Mouse (Mus musculus) intestine, postnatal 0 days (tissue): Measurements from ENCODE around the gene Susd6. TPM values are rescaled to one million over a fixed set of nuclear protein-coding genes. Genes with fewer than 3 reads are reported as not detected.

ENCODE experiments used
- ATAC-seq: fragments of 200-750 bp; cut with Nextera tagmentation; 2 replicates; pipeline ENCODE4 v1.8.0; 2017; ENCODE audit warnings: mild to moderate bottlenecking, moderate TSS enrichment, moderate library complexity
- H3K27ac ChIP-seq: fragments of 300-500 bp; sonication (generic); 2 replicates; pipeline ENCODE4 v1.5.1; 2014; ENCODE audit warnings: mild to moderate bottlenecking, low read depth, low read length, moderate library complexity
- H3K27me3 ChIP-seq: fragments of 300-500 bp; sonication (generic); replicated peaks from 2 replicates; pipeline ENCODE4 v1.6.1; 2014; ENCODE audit warnings: low read length, mixed read lengths; ENCODE audit not compliant: control insufficient read depth, insufficient read depth
- H3K36me3 ChIP-seq: fragments of 300-500 bp; sonication (generic); 2 replicates; pipeline ENCODE4 v1.6.1; 2014; ENCODE audit warnings: mild to moderate bottlenecking, moderate library complexity; ENCODE audit not compliant: control insufficient read depth, insufficient read depth
- H3K4me1 ChIP-seq: fragments of 300-500 bp; sonication (generic); replicated peaks from 2 replicates; pipeline ENCODE4 v1.6.1; 2014; ENCODE audit warnings: antibody characterized with exemption, low read length, mixed read lengths; ENCODE audit not compliant: control insufficient read depth, insufficient read depth
- H3K4me2 ChIP-seq: fragments of 300-500 bp; sonication (generic); replicated peaks from 2 replicates; pipeline ENCODE4 v1.6.1; 2014; ENCODE audit warnings: low read depth, mild to moderate bottlenecking, moderate library complexity
- H3K4me3 ChIP-seq: fragments of 300-500 bp; sonication (generic); 2 replicates; pipeline ENCODE4 v1.5.1; 2014; ENCODE audit warnings: low read depth, low read length
- H3K9ac ChIP-seq: fragments of 300-500 bp; sonication (generic); 2 replicates; pipeline ENCODE4 v1.6.1; 2014; ENCODE audit warnings: mild to moderate bottlenecking, low read depth, low read length
- H3K9me3 ChIP-seq: fragments of 300-500 bp; sonication (generic); 2 replicates; pipeline ENCODE4 v1.6.1; 2016; ENCODE audit warnings: mixed run types; ENCODE audit not compliant: control insufficient read depth
- CTCF ChIP-seq: sonication (generic); IDR thresholded peaks from 2 replicates; pipeline ENCODE4 v1.5.1; 2016; ENCODE audit warnings: low read depth, mild to moderate bottlenecking, control low read depth, antibody characterized with exemption, moderate library complexity
- WGBS: fragments of 180-500 bp; shearing (Covaris S2); extraction: QIAGEN DNeasy Blood & Tissue Kit; methylation state at CpG from one replicate; pipeline ENCODE4 v1.1.7; 2014; 5-methylcytosine and 5-hydroxymethylcytosine counted together
- polyA plus RNA-seq: library from polyadenylated mRNA; unstranded; fragments of >200 nt; fragmentation: Nextera tagmentation; extraction: Ambion mirVana; gene quantifications from 2 replicates; pipeline ENCODE4 v1.2.1, GENCODE M21; 2015

Susd6 gene
- polyA plus RNA-seq, 1 experiment from 2014 or later: 16.9 TPM

DNA sequence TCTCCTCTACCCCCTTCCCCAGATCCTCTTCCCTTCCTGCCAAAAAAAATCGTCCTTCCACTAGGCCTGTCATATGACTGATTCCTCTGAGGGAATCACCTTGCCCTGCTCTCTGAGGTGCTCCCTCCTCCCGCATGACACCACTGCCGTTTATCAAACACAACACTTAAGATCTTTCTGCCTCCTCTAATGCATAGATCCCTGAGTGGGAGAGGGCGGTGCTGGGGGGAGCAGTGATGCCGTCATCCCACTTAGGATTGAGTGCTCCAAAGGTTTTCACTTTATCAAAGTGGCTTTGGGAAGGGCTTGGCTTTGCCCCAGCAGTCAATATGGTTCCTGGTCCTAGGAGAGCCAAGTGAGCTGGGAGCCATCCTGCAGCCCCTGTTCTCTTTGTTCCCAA lies 93.6 kb downstream of the Susd6 start:
- H3K36me3 ChIP-seq: peaks cover 5% of the 10 kb centered on the region; the same call in 1 of the 2 replicates
- no peak overlapping the region for H3K27ac ChIP-seq
- H3K27me3 ChIP-seq: no peaks in the 10 kb centered on the region
- ATAC-seq: no peak
- no peak for TF ChIP-seq CTCF
- 0 out of 2 replicates have a peak, but pooled peaks cover 2% of the 10 kb centered on the region for H3K4me1 ChIP-seq
- H3K9me3 ChIP-seq: no peaks in the 10 kb centered on the region
- WGBS: 47% methylated on average over 5 of the region's 5 CpGs
- no peak overlapping the region for H3K9ac ChIP-seq
- no peak overlapping the region for H3K4me2 ChIP-seq
- no peak overlapping the region for H3K4me3 ChIP-seq

- 31% methylated on average over 15 of the region's 15 CpGs for WGBS
- Histone ChIP-seq H3K27me3 (no peaks in the 10 kb centered on the region), H3K4me2 (peak overlapping the region; percentile 37), H3K9ac (no peak overlapping the region), H3K36me3 (no peaks in the 10 kb centered on the region; the same call in 1 of the 2 replicates), H3K4me1 (0 out of 2 replicates have a peak, but pooled peaks cover 2% of the 10 kb centered on the region), H3K9me3 (no peaks in the 10 kb centered on the region), H3K4me3 (no peak overlapping the region), H3K27ac (0 out of 2 replicates have a peak overlapping the region, but pooled peaks have one; percentile 28)
- TF ChIP-seq CTCF: no peak
- ATAC-seq: peak; percentile 31; the same call in 1 of the 2 replicates
Measured at GRCm38 (mm10) chr12:80885301-80886288, 95.3 kb downstream of the Susd6 start.

DNA sequence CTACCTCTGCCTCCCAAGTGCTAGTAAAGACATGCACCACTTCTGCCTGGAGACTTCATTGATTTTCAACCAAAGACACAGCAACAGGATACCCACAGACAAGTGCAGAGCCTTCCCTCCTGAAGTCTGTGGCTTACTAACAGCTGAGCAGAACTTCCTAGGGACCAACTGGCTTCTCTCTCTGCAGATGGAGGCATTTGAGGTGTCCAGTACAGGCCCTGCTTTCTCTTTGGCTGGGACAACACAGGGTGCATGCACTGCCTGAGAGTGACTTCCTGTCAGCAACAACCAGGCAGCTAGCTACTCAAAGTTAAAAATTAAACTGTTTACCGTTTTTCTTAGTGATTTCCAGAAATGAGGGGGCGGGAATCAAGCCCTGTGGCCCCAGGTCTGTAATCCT lies 96.7 kb downstream of the Susd6 start:
- H3K36me3 ChIP-seq: no peaks in the 10 kb centered on the region
- H3K9ac ChIP-seq: no peak overlapping the region
- 0 out of 2 replicates have a peak, but pooled peaks cover 2% of the 10 kb centered on the region for H3K4me1 ChIP-seq
- ATAC-seq: no peak
- H3K27me3 ChIP-seq: no peaks in the 10 kb centered on the region
- no peak for TF ChIP-seq CTCF
- H3K9me3 ChIP-seq: no peaks in the 10 kb centered on the region
- 27% methylated on average over 2 of the region's 2 CpGs for WGBS
- H3K27ac ChIP-seq: no peak overlapping the region
- no peak overlapping the region for H3K4me3 ChIP-seq
- no peak overlapping the region for H3K4me2 ChIP-seq

- TF ChIP-seq CTCF: peak; percentile 49; the same call in 1 of the 2 replicates
- H3K4me3 ChIP-seq: no peak overlapping the region
- H3K36me3 ChIP-seq: no peaks in the 10 kb centered on the region
- H3K9ac ChIP-seq: no peak overlapping the region
- 0 out of 2 replicates have a peak, but pooled peaks cover 2% of the 10 kb centered on the region for H3K4me1 ChIP-seq
- no peak for ATAC-seq
- 92% methylated on average over 3 of the region's 3 CpGs for WGBS
- H3K27me3 ChIP-seq: no peaks in the 10 kb centered on the region
- no peaks in the 10 kb centered on the region for H3K9me3 ChIP-seq
- H3K27ac ChIP-seq: no peak overlapping the region
- H3K4me2 ChIP-seq: no peak overlapping the region
Measured at GRCm38 (mm10) chr12:80889331-80889730, 99.0 kb downstream of the Susd6 start.

GRCm38 (mm10) chr12:80891074-80891473 lies 100.8 kb downstream of the Susd6 start:
- TF ChIP-seq CTCF: no peak
- no peaks in the 10 kb centered on the region for H3K27me3 ChIP-seq
- H3K4me3 ChIP-seq: no peak overlapping the region
- H3K4me2 ChIP-seq: no peak overlapping the region
- no peak overlapping the region for H3K27ac ChIP-seq
- no peak overlapping the region for H3K9ac ChIP-seq
- peak; percentile 66 for ATAC-seq
- WGBS: 34% methylated on average over 2 of the region's 2 CpGs
- H3K4me1 ChIP-seq: 0 out of 2 replicates have a peak, but pooled peaks cover 2% of the 10 kb centered on the region
- no peaks in the 10 kb centered on the region for H3K36me3 ChIP-seq
- H3K9me3 ChIP-seq: no peaks in the 10 kb centered on the region

- ATAC-seq: peak; percentile 24; the same call in 1 of the 2 replicates
- Histone ChIP-seq H3K4me1 (no peaks in the 10 kb centered on the region), H3K27ac (no peak overlapping the region), H3K4me2 (no peak overlapping the region), H3K9me3 (peaks cover 5% of the 10 kb centered on the region; the same call in 1 of the 2 replicates), H3K36me3 (no peaks in the 10 kb centered on the region), H3K27me3 (no peaks in the 10 kb centered on the region), H3K9ac (no peak overlapping the region), H3K4me3 (no peak overlapping the region)
- TF ChIP-seq CTCF: peak; percentile 52
- 76% methylated on average over 18 of the region's 18 CpGs for WGBS
Measured at GRCm38 (mm10) chr12:80893720-80894494, 103.6 kb downstream of the Susd6 start.
